Mouse (Mus musculus): ENCODE results near the gene Zfp991. TPM values are rescaled to one million over a fixed set of nuclear protein-coding genes. Genes with fewer than 3 reads are reported as not detected.
"Not testable (repeated sequence)": the region's sequence is repeated elsewhere in the genome, so short reads cannot be mapped to it uniquely, and the experiment has no call there.

Gene Zfp991
- 3.3 and 5.7 TPM in 2 replicates for polyA plus RNA-seq (2015; fragmentation: Nextera tagmentation; extraction: Ambion mirVana)

- 35% methylated on average over 2 of the region's 15 CpGs for WGBS
- ATAC-seq; H3K36me3 ChIP-seq; H3K4me1 ChIP-seq (replicated peaks); H3K27ac ChIP-seq; H3K9ac ChIP-seq (replicated peaks); H3K27me3 ChIP-seq; H3K4me2 ChIP-seq (replicated peaks): not testable (repeated sequence)
- H3K4me3 ChIP-seq (replicated peaks), result peak within 1 kb of the TSS; percentile 26; the same call in 1 of the 2 replicates
- peaks cover 13% of the 10 kb centered on the region for H3K9me3 ChIP-seq
Observed at GRCm38 (mm10) chr4:147131837-147132459, at the start of gene Zfp991. TSS of gene Zfp991 (plus strand) at chr4:147132038.

DNA sequence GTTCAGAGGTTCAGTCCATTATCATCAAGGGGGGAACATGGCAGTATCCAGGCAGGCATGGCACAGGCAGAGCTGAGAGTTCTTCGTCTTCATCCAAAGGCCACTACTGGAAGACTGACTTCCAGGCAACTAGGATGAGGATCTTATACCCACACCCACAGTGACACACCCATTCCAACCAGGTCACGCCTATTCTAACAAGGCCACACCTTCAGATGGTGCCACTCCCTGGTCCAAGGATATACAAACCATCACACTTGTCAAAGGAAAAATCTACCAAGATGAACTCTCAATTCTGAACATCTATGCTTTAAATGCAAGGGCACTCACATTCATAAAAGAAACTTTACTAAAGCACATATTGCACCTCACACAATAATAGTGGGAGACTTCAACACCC lies 36.2 kb upstream of the Zfp991 start:
- WGBS, result 73% methylated on average over 2 of the region's 2 CpGs
- not testable (repeated sequence) for H3K36me3 ChIP-seq; ATAC-seq; H3K27me3 ChIP-seq; H3K4me1 ChIP-seq (replicated peaks); H3K27ac ChIP-seq; H3K4me3 ChIP-seq (replicated peaks); H3K4me2 ChIP-seq (replicated peaks); H3K9ac ChIP-seq (replicated peaks)
- H3K9me3 ChIP-seq, result peaks cover 16% of the 10 kb centered on the region

GRCm38 (mm10) chr4:147101666-147102626 lies 29.9 kb upstream of the Zfp991 start:
- ATAC-seq, result peak; percentile 95
- WGBS, result 1% methylated on average over 81 of the region's 109 CpGs
- Histone ChIP-seq H3K4me3 (replicated peaks) (peak overlapping the region; percentile 54), H3K4me2 (replicated peaks) (peak overlapping the region; percentile 69), H3K9ac (replicated peaks) (peak overlapping the region; percentile 54)
- H3K36me3 ChIP-seq; H3K27me3 ChIP-seq; H3K4me1 ChIP-seq (replicated peaks); H3K27ac ChIP-seq; H3K9me3 ChIP-seq: not testable (repeated sequence)

- H3K9ac ChIP-seq (replicated peaks); H3K27ac ChIP-seq; H3K36me3 ChIP-seq; ATAC-seq; H3K4me3 ChIP-seq (replicated peaks); H3K27me3 ChIP-seq; H3K4me2 ChIP-seq (replicated peaks); H3K9me3 ChIP-seq; H3K4me1 ChIP-seq (replicated peaks): not testable (repeated sequence)
- 63% methylated on average over 4 of the region's 4 CpGs for WGBS
Observed at GRCm38 (mm10) chr4:147103814-147104213, 28.0 kb upstream of the Zfp991 start.

DNA sequence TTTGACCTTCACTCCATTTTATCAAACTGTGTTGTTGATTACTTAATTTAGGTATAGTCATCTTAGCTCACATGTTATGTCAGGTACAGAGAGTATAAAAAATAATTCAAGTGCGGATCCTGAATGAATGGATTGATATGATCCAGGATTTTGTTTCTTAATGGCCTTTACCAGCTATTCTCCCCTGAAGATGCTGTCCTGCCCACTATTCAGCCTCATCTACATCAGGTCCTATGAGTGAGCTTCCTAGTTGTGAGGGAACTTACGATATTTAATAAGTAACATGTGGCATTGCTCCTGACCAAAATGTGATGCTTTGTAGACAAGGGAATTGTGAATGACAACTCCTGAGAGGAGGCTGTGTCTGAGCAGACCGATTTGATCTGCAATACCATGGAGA lies 14.0 kb upstream of the Zfp991 start:
- H3K4me3 ChIP-seq (replicated peaks); H3K4me1 ChIP-seq (replicated peaks); H3K36me3 ChIP-seq; ATAC-seq; H3K27me3 ChIP-seq; H3K4me2 ChIP-seq (replicated peaks); H3K9ac ChIP-seq (replicated peaks); H3K27ac ChIP-seq: not testable (repeated sequence)
- 68% methylated on average over 2 of the region's 3 CpGs for WGBS
- peaks cover 17% of the 10 kb centered on the region for H3K9me3 ChIP-seq

DNA sequence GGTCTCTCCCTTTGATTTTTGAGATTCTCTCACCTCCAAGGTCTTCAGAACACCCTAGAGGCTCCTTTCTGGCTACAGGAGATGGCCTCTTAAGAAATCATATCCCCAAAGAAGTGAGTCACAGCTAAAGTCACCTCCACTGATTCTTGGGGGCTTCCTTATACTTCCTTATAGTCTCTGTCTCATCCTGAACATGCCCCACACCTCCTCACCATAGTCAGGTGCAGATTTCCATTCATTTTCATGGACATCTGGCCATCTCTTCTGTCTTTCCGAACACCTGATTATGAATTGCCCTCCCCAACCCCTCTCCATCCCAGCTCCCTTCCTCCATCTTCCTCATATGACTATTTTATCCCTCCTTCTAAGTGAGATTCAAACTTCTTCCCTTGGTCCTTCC lies 9.6 kb upstream of the Zfp991 start:
- H3K9ac ChIP-seq (replicated peaks); H3K27me3 ChIP-seq; ATAC-seq; H3K36me3 ChIP-seq; H3K4me3 ChIP-seq (replicated peaks); H3K4me1 ChIP-seq (replicated peaks); H3K4me2 ChIP-seq (replicated peaks); H3K27ac ChIP-seq: not testable (repeated sequence)
- WGBS, result 70% methylated on average over 1 of the region's 1 CpGs
- H3K9me3 ChIP-seq, result peaks cover 26% of the 10 kb centered on the region

DNA sequence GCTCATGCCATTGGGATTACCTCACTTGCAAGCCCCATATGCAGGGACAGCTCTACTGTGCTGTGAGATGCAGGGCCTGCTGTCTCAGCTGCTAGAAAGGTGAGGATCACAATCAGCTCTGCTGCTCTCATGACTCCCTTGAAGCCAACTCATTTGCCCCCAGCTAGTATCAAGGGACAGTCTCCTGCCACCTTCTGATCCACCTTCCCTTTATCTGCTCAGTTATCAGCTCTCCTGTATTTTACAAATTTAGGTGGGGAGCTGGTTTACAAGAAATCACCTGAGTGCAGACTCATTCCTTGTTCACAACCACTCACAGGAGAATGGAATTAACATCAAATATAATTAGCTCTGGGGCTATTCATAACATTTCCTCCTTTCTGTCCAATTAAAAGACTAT lies 8.0 kb upstream of the Zfp991 start:
- H3K4me2 ChIP-seq (replicated peaks); ATAC-seq; H3K4me1 ChIP-seq (replicated peaks); H3K36me3 ChIP-seq; H3K27me3 ChIP-seq; H3K27ac ChIP-seq; H3K4me3 ChIP-seq (replicated peaks); H3K9ac ChIP-seq (replicated peaks): not testable (repeated sequence)
- H3K9me3 ChIP-seq, result peaks cover 30% of the 10 kb centered on the region

DNA sequence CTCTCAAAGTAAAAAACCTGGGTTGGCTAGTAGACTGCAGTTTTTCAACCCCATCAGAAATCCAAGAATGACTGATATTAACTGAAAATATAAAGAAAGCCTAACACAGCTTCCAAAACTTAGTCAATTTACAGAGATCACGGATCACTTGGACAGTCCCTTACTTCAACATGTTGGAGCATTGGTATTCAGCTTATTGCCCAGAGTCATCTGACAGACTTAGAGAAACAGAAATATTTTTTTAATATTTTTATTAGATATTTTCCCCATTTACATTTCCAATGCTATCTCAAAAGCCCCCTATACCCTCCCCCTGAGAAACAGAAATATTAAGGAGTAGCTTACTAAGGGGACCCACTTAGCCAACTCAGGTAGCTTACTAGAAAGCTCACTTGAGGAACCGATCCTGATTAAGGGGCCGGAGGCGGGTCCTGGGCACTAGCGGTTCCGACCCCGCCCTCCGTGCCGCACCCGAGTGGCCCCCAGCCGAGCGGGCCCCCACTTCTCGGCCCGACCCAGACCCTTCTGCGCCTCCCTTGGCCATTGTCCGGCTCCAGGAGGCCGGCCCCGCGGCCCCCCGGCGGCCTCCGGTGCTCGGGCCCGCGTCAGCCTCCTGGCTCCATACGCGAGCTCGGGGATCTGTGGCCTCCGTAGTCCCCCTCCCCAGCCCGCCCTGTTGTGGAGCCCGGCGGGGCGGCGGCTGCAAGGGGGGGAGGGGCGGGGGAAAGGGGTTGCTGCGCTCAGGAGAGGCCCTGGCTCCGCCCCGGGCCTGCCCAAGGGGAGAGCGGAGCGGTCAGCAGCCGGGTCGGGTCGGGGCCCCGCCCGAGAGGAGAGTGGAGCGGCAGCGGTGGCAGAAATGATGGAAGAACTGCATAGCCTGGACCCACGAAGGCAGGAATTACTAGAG lies 7.2 kb upstream of the Zfp991 start:
- H3K36me3 ChIP-seq; H3K27ac ChIP-seq; H3K4me1 ChIP-seq (replicated peaks); H3K27me3 ChIP-seq: not testable (repeated sequence)
- peaks cover 30% of the 10 kb centered on the region for H3K9me3 ChIP-seq
- H3K4me3 ChIP-seq (replicated peaks), result peak overlapping the region; percentile 47
- 9% methylated on average over 43 of the region's 48 CpGs for WGBS
- ATAC-seq, result peak; percentile 99
- H3K9ac ChIP-seq (replicated peaks), result peak overlapping the region; percentile 67
- peak overlapping the region; percentile 60 for H3K4me2 ChIP-seq (replicated peaks)

GRCm38 (mm10) chr4:147125326-147125725 lies 6.5 kb upstream of the Zfp991 start:
- Histone ChIP-seq H3K4me2 (replicated peaks) (peak overlapping the region; percentile 60), H3K9ac (replicated peaks) (peak overlapping the region; percentile 67), H3K4me3 (replicated peaks) (peak overlapping the region; percentile 47), H3K9me3 (peaks cover 30% of the 10 kb centered on the region)
- not testable (repeated sequence) for H3K36me3 ChIP-seq; H3K27ac ChIP-seq; H3K27me3 ChIP-seq; H3K4me1 ChIP-seq (replicated peaks); ATAC-seq
- 24% methylated on average over 4 of the region's 4 CpGs for WGBS

DNA sequence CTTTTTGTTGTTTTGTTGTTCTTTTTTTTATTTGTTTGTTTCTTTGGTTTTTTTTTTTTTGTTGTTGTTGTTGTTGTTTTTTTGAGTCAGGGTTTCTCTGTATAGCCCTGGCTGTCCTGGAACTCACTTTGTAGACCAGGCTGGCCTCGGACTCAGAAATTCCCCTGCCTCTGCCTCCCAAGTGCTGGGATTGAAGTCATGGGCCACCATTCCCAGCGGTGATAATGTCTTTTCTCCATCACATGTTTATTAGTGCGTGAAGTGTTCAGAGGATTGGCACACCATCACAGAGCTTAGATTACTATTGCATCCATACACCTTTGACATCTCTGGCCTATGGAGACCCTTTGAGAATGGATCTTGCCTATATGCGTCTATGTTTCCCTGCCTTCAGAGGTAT lies 6.0 kb upstream of the Zfp991 start:
- H3K27me3 ChIP-seq; H3K4me2 ChIP-seq (replicated peaks); H3K36me3 ChIP-seq; H3K9ac ChIP-seq (replicated peaks); H3K4me1 ChIP-seq (replicated peaks); ATAC-seq; H3K4me3 ChIP-seq (replicated peaks); H3K27ac ChIP-seq: not testable (repeated sequence)
- WGBS, result 85% methylated on average over 4 of the region's 4 CpGs
- H3K9me3 ChIP-seq, result peaks cover 30% of the 10 kb centered on the region

GRCm38 (mm10) chr4:147126435-147126834 lies 5.4 kb upstream of the Zfp991 start:
- H3K27me3 ChIP-seq; H3K27ac ChIP-seq; H3K4me3 ChIP-seq (replicated peaks); H3K4me1 ChIP-seq (replicated peaks); H3K4me2 ChIP-seq (replicated peaks); H3K36me3 ChIP-seq; H3K9ac ChIP-seq (replicated peaks); ATAC-seq: not testable (repeated sequence)
- 74% methylated on average over 2 of the region's 2 CpGs for WGBS
- H3K9me3 ChIP-seq, result peaks cover 30% of the 10 kb centered on the region

GRCm38 (mm10) chr4:147127137-147127536 lies 4.7 kb upstream of the Zfp991 start:
- H3K27ac ChIP-seq; H3K4me1 ChIP-seq (replicated peaks); H3K36me3 ChIP-seq; H3K4me2 ChIP-seq (replicated peaks); ATAC-seq; H3K4me3 ChIP-seq (replicated peaks); H3K9ac ChIP-seq (replicated peaks); H3K27me3 ChIP-seq: not testable (repeated sequence)
- WGBS, result 85% methylated on average over 2 of the region's 2 CpGs
- peaks cover 28% of the 10 kb centered on the region for H3K9me3 ChIP-seq
